Mouse (Mus musculus) kidney, adult 2 months (tissue): Measurements from ENCODE around the gene Pga5.

Source experiments
- CTCF ChIP-seq: fragments of 200-500 bp; conservative IDR thresholded peaks from 2 replicates; pipeline ENCODE4 v1.5.1; 2011; ENCODE audit warnings: low read depth, mild to moderate bottlenecking, control low read depth, low read length, moderate library complexity, mixed read lengths; ENCODE audit not compliant: insufficient read depth, insufficient read length
- POLR2A ChIP-seq: fragments of 200-500 bp; IDR thresholded peaks from one replicate; pipeline ENCODE4 v1.6.1; 2011; ENCODE audit warnings: low read depth, low read length, control low read depth

DNA sequence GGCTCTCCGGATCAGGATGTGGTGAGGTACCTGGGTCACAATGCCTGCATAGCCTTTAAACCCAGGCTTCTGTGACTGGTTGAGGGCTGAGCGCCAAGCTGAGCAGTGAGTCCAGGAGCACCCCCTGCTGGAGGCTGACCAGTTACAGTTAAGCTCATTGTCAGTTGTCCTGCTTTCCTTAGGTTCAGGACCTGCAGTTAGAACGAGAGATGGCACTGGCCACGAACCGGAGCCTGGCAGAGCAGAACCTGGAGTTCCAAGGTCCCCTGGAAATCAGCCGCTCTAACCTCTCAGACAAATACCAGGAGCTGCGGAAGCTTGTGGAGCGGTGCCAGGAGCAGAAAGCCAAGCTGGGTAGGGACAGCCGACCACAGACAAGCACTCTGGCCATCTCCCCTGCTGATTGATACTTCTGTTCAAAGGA is 32.2 kb upstream of the Pga5 start:
- peak; percentile 74 for TF ChIP-seq CTCF
- TF ChIP-seq POLR2A, result no peak
